Comparison of ENCODE assay signal across 1 mouse cellular context in genomic region chr2:164875648-164876047, GRCm38 (mm10). TPM values are rescaled to one million over a fixed set of nuclear protein-coding genes. Genes with fewer than 3 reads are reported as not detected.
"Had no signal": no experiment of that assay in that cellular context is flagged by ENCODE, and none has a peak within 500 bp of the region (broad histone marks: within the 10 kb centered on the region; RNA-seq: fewer than 3 reads in every experiment).

No protein-coding gene starts in this region.

RNA-seq across cellular contexts. Expression of gene Pltp, which starts 18.1 kb away (rescaled TPM):
- total RNA-seq: megakaryocyte-erythroid progenitor cell, adult 5-6 weeks had no signal
